Mouse (Mus musculus): ENCODE measurements around the gene Cdr2.

- TF ChIP-seq CTCF (IDR thresholded peaks at IDR 0.05; ENCODE audit: insufficient read depth, low read length) (no peak), POLR2A (IDR thresholded peaks at IDR 0.05; ENCODE audit: borderline replicate concordance, extremely low read depth, low read depth, low read length) (no peak)
Measured at GRCm38 (mm10) chr7:120980041-120980440, 2.1 kb downstream of the Cdr2 start.

Measured in lung, adult 2 months (tissue).